Mouse (Mus musculus) C2C12 (cell line): ENCODE results near the gene Wdr92. TPM values are rescaled to one million over a fixed set of nuclear protein-coding genes. Genes with fewer than 3 reads are reported as not detected.
A peak's percentile ranks its signal among the peaks of the same experiment; 100 is the strongest.
"Not testable (repeated sequence)": the region's sequence is repeated elsewhere in the genome, so short reads cannot be mapped to it uniquely, and the experiment has no call there.

Experiments used
- H3K27me3 ChIP-seq: one replicate; pipeline ENCODE4 v1.6.1; 2011; ENCODE audit not compliant: control insufficient read depth, insufficient read depth, insufficient read length
- H3K36me3 ChIP-seq: one replicate; pipeline ENCODE4 v1.6.1; 2011; ENCODE audit not compliant: control insufficient read depth, insufficient read depth
- H3K4me3 ChIP-seq: one replicate; pipeline ENCODE4 v1.5.1; 2011; ENCODE audit warnings: mild to moderate bottlenecking, control low read depth; ENCODE audit not compliant: poor library complexity, insufficient read depth, severe bottlenecking
- H3K79me2 ChIP-seq: one replicate; pipeline ENCODE4 v1.6.1; 2011; ENCODE audit not compliant: control insufficient read depth, insufficient read depth
- H3K79me3 ChIP-seq: one replicate; pipeline ENCODE4 v1.6.1; 2011; ENCODE audit warnings: low read depth, control low read depth
- H3ac ChIP-seq: one replicate; pipeline ENCODE3; 2011; ENCODE audit warnings: low read depth; ENCODE audit not compliant: control insufficient read depth, insufficient read length
- CEBPB ChIP-seq: IDR thresholded peaks from one replicate; pipeline ENCODE4 v1.6.1; 2011; ENCODE audit warnings: low read depth, mild to moderate bottlenecking, control low read depth, moderate library complexity
- CTCF ChIP-seq: IDR thresholded peaks from one replicate; pipeline ENCODE4 v1.5.1; 2011; ENCODE audit not compliant: control insufficient read depth, insufficient read depth, insufficient read length
- FOSL1 ChIP-seq: IDR thresholded peaks from one replicate; pipeline ENCODE4 v1.8.0; 2011; ENCODE audit warnings: mild to moderate bottlenecking, low read length; ENCODE audit not compliant: poor library complexity, insufficient read depth, severe bottlenecking
- MAX ChIP-seq: IDR thresholded peaks from one replicate; pipeline ENCODE4 v1.6.1; 2011; ENCODE audit warnings: mild to moderate bottlenecking, control low read depth
- MYOD1 ChIP-seq: IDR thresholded peaks from one replicate; pipeline ENCODE4 v1.6.1; 2011; ENCODE audit warnings: low read depth; ENCODE audit not compliant: control insufficient read depth, insufficient read length
- MYOG ChIP-seq: IDR thresholded peaks from one replicate; pipeline ENCODE4 v1.6.1; 2011; ENCODE audit not compliant: control insufficient read depth, insufficient read length; ENCODE audit errors: extremely low read depth
- USF1 ChIP-seq: IDR thresholded peaks from one replicate; pipeline ENCODE4 v1.6.1; 2011; ENCODE audit warnings: low read depth, mild to moderate bottlenecking, control low read depth, moderate library complexity
- polyA plus RNA-seq: library from polyadenylated mRNA; unstranded; fragments of >200 nt; fragmentation: generic; extraction: Trizol; gene quantifications from one replicate; pipeline ENCODE4 v1.2.1, GENCODE M21; 2012; ENCODE audit warnings: missing spikeins

Gene Wdr92
- polyA plus RNA-seq, 1 experiment, result 13.6 TPM

GRCm38 (mm10) chr11:17236449-17237037 is 54.6 kb downstream of the Wdr92 start:
- H3K79me3 ChIP-seq, result no peaks in the 10 kb centered on the region
- no peaks in the 10 kb centered on the region for H3K27me3 ChIP-seq
- H3K79me2 ChIP-seq, result no peaks in the 10 kb centered on the region
- TF ChIP-seq MAX (no peak), CTCF (no peak), USF1 (no peak), MYOD1 (no peak), FOSL1 (no peak), MYOG (no peak), CEBPB (no peak)
- H3K36me3 ChIP-seq, result peaks cover 9% of the 10 kb centered on the region
- no peak overlapping the region for H3ac ChIP-seq
- H3K4me3 ChIP-seq, result no peak overlapping the region

DNA sequence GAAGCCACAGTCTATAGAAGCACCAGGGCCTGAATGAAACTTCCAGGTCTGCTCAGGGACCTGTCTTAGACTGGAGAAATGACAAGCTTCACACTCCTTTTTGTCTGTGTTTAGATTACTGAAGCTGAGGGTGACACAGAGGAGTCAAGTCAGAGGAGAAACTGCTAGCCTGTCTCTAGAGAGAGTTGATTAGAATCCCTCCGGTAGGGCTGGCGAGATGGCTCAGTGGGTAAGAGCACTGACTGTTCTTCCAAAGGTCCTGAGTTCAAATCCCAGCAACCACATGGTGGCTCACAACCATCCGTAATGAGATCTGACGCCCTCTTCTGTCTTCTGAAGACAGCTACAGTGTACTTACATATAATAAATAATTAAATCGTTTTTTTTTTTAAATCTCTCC is 56.7 kb downstream of the Wdr92 start:
- H3K79me3 ChIP-seq, H3K27me3 ChIP-seq, H3K79me2 ChIP-seq, H3K36me3 ChIP-seq, H3K4me3 ChIP-seq, H3ac ChIP-seq: not testable (repeated sequence)

DNA sequence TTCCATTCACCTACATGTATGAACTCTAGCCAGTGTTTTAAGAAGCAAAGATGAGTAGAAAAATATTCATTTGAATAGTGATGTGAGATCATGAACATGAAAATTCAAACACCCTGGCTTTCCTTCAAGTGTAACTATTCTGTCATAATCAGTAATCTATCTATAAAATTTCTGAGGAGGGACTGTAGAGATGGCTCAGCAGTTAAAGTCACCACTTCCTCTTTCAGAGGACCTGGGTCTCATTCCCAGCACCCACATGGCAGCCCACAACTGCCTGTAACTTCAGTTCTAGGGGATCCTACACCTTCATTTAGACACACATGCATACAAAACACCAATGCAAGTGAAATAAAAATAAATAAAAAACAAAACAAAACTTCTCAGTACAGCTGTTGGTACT is 66.8 kb downstream of the Wdr92 start:
- no peaks in the 10 kb centered on the region for H3K36me3 ChIP-seq
- no peak overlapping the region for H3ac ChIP-seq
- H3K4me3 ChIP-seq, result no peak overlapping the region
- TF ChIP-seq MYOG (no peak), MYOD1 (no peak), CEBPB (no peak), USF1 (no peak), CTCF (no peak), MAX (no peak), FOSL1 (no peak)
- H3K79me2 ChIP-seq, result no peaks in the 10 kb centered on the region
- no peaks in the 10 kb centered on the region for H3K79me3 ChIP-seq
- no peaks in the 10 kb centered on the region for H3K27me3 ChIP-seq

- peaks cover 41% of the 10 kb centered on the region for H3K79me3 ChIP-seq
- H3K4me3 ChIP-seq, result peak overlapping the region; percentile 100
- H3ac ChIP-seq, result no peak overlapping the region
- H3K27me3 ChIP-seq, result no peaks in the 10 kb centered on the region
- peaks cover 46% of the 10 kb centered on the region for H3K79me2 ChIP-seq
- no peaks in the 10 kb centered on the region for H3K36me3 ChIP-seq
- TF ChIP-seq FOSL1, result no peak
- no peak for TF ChIP-seq USF1
- no peak for TF ChIP-seq CTCF
- no peak for TF ChIP-seq MAX
- no peak for TF ChIP-seq MYOG
- TF ChIP-seq CEBPB, result no peak
- TF ChIP-seq MYOD1, result no peak
Measured at GRCm38 (mm10) chr11:17256813-17257365, 75.0 kb downstream of the Wdr92 start.

DNA sequence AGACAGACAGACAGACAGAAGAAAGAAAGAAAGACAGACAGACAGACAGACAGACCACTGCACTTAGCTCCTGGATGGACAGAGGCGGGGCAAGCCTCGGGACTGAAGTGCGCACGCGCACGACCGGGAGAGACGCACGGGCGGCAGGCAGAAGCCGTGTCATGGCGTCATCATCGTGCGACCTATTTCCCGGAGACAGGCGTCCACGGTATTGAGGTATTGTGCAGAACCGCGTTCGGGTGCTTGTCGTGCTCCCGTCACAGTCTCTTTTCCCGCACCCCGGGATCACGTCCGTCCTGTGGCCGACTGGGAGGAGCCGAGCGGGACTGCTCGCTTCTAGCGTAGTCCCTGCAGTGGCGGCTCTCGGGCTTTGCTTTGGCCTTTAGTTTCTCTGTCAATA is 75.5 kb downstream of the Wdr92 start, which contains the start of gene C1d:
Gene C1d, plus strand, starts transcription at position 137 of the 400 bp plus-strand sequence.
- Histone ChIP-seq H3K36me3 (peaks cover 1% of the 10 kb centered on the region), H3K79me3 (peaks cover 46% of the 10 kb centered on the region), H3K79me2 (peaks cover 51% of the 10 kb centered on the region), H3ac (peak within 1 kb of the TSS; percentile 99), H3K27me3 (no peaks in the 10 kb centered on the region), H3K4me3 (peak within 1 kb of the TSS; percentile 100)
- no peak for TF ChIP-seq MYOG
- TF ChIP-seq USF1, result no peak
- peak; percentile 82 for TF ChIP-seq MAX

- Histone ChIP-seq H3K27me3 (no peaks in the 10 kb centered on the region), H3K36me3 (peaks cover 6% of the 10 kb centered on the region), H3K79me3 (peaks cover 50% of the 10 kb centered on the region), H3K79me2 (peaks cover 55% of the 10 kb centered on the region), H3ac (peak overlapping the region; percentile 99), H3K4me3 (peak overlapping the region; percentile 100)
- no peak for TF ChIP-seq FOSL1
- no peak for TF ChIP-seq CEBPB
- no peak for TF ChIP-seq USF1
- TF ChIP-seq MYOD1, result no peak
- TF ChIP-seq MAX, result no peak
- TF ChIP-seq CTCF, result no peak
- no peak for TF ChIP-seq MYOG
Measured at GRCm38 (mm10) chr11:17257861-17258260, 76.0 kb downstream of the Wdr92 start.
